ENCODE assay signal across 18 mouse cellular contexts in the genomic region with DNA sequence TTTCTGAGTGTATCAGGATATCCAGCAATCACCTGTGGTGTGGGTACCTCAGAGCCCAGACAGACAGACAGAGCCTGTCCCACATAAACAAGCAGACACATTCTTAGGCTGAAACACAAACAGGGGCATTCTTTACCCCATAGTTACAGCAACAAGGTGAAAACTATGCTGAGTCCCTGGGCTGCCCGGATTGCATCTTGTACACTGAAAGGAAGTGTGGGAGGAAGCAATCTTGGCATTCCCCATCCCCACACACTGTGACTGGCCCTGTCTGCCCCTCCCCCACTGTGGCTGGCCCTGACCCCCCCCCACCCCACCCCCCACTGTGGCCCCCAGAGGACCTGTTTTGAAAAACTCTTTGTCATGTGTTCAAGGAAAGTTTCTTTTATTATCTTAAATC.
DNase-seq lines count a peak whose midpoint lies in the region; ATAC-seq lines count a peak whose summit lies in the region.
"Had no signal": no experiment of that assay in that cellular context is flagged by ENCODE, and none has a peak within 500 bp of the region (broad histone marks: within the 10 kb centered on the region; RNA-seq: fewer than 3 reads in every experiment).

No protein-coding gene starts in this region.

- H3K4me2 ChIP-seq in heart, embryonic 16.5 days (ENCODE audit: low read depth, low read length) = no peak overlapping the region
- H3K4me2 ChIP-seq: embryonic facial prominence, embryonic 15.5 days; limb, embryonic 15.5 days; midbrain, embryonic 15.5 days had no signal

- H3K27me3 ChIP-seq in heart, embryonic 16.5 days (ENCODE audit: control insufficient read depth, insufficient read depth, low read length) = no peaks in the 10 kb centered on the region
- H3K27me3 ChIP-seq: embryonic facial prominence, embryonic 15.5 days; limb, embryonic 15.5 days; midbrain, embryonic 15.5 days had no signal

- DNase-seq in embryo, embryonic 11 days = peak; percentile 10
- DNase-seq in embryo, embryonic 9.5 days (ENCODE audit: extremely low spot score) = no peak
- no peak for DNase-seq in heart, adult 18-20 months
- DNase-seq in kidney, postnatal 25 days = peak; percentile 3 to 37
- no peak for DNase-seq in kidney, postnatal 14 days
- peak; percentile 40 for DNase-seq in mesoderm, embryonic 11.5 days (ENCODE audit: low read depth, low spot score)
- no peak for DNase-seq in layer of hippocampus, adult 8-10 months (ENCODE audit: low spot score in 2 of 2)
- DNase-seq: cerebellum, adult 11 months; cerebellum, postnatal 36 days; liver, postnatal 0 days; lung, postnatal 36 days; thymus, postnatal 4 days had no signal

- whole genome bisulfite sequencing in heart, embryonic 16.5 days = 24% methylated on average over 1 of the region's 1 CpGs

- no peak overlapping the region for H3K4me3 ChIP-seq in heart, embryonic 16.5 days (ENCODE audit: low read length)
- H3K4me3 ChIP-seq: embryonic facial prominence, embryonic 15.5 days; left cerebral cortex, adult 2 months; limb, embryonic 15.5 days; midbrain, embryonic 15.5 days had no signal

- H3K9ac ChIP-seq in heart, embryonic 16.5 days (ENCODE audit: low read length) = no peak overlapping the region
- H3K9ac ChIP-seq: embryonic facial prominence, embryonic 15.5 days; limb, embryonic 15.5 days; liver, postnatal 0 days; midbrain, embryonic 15.5 days had no signal

- ATAC-seq in heart, embryonic 16.5 days (replicated peaks; ENCODE audit: extremely low read depth, insufficient read depth, low FRiP score) = no peak
- ATAC-seq: forebrain, embryonic 14.5 days; liver, postnatal 0 days; midbrain, embryonic 15.5 days had no signal

- no peaks in the 10 kb centered on the region for H3K9me3 ChIP-seq in heart, embryonic 16.5 days (replicated peaks; ENCODE audit: control insufficient read depth, low read length)
- H3K9me3 ChIP-seq: embryonic facial prominence, embryonic 15.5 days; limb, embryonic 15.5 days; midbrain, embryonic 15.5 days had no signal

- H3K36me3 ChIP-seq in heart, embryonic 16.5 days (ENCODE audit: control insufficient read depth, insufficient read depth) = no peaks in the 10 kb centered on the region
- H3K36me3 ChIP-seq: embryonic facial prominence, embryonic 15.5 days; limb, embryonic 15.5 days; midbrain, embryonic 15.5 days had no signal

- H3K27ac ChIP-seq in heart, embryonic 16.5 days (ENCODE audit: low read length) = peak overlapping the region; percentile 55; the same call in 1 of the 2 replicates
- H3K27ac ChIP-seq: embryonic facial prominence, embryonic 15.5 days; left cerebral cortex, adult 2 months; limb, embryonic 15.5 days; midbrain, embryonic 15.5 days had no signal

- peaks cover 33% of the 10 kb centered on the region for H3K4me1 ChIP-seq in heart, embryonic 16.5 days (ENCODE audit: control insufficient read depth, insufficient read depth, low read length)

Comparison
In these comparisons a context has a peak if more than half of its experiments do, and no peak if none do; other contexts are left out.
1. DNase-seq: peak in embryo, embryonic 11 days (single experiment), kidney, postnatal 25 days (2 of 2) and mesoderm, embryonic 11.5 days (single experiment); none in embryo, embryonic 9.5 days (single experiment), heart, adult 18-20 months (0 of 2), kidney, postnatal 14 days (single experiment) and layer of hippocampus, adult 8-10 months (0 of 2).